Mouse (Mus musculus) intestine, postnatal 0 days (tissue): ENCODE results near the gene BC003965. TPM values are rescaled to one million over a fixed set of nuclear protein-coding genes. Genes with fewer than 3 reads are reported as not detected.
"Not testable (repeated sequence)": the region's sequence is repeated elsewhere in the genome, so short reads cannot be mapped to it uniquely, and the experiment has no call there.

Source experiments
- ATAC-seq: fragments of 200-750 bp; cut with Nextera tagmentation; 2 replicates; pipeline ENCODE4 v1.8.0; 2017; ENCODE audit warnings: mild to moderate bottlenecking, moderate TSS enrichment, moderate library complexity
- H3K27ac ChIP-seq: fragments of 300-500 bp; sonication (generic); 2 replicates; pipeline ENCODE4 v1.5.1; 2014; ENCODE audit warnings: mild to moderate bottlenecking, low read depth, low read length, moderate library complexity
- H3K27me3 ChIP-seq: fragments of 300-500 bp; sonication (generic); replicated peaks from 2 replicates; pipeline ENCODE4 v1.6.1; 2014; ENCODE audit warnings: low read length, mixed read lengths; ENCODE audit not compliant: control insufficient read depth, insufficient read depth
- H3K36me3 ChIP-seq: fragments of 300-500 bp; sonication (generic); 2 replicates; pipeline ENCODE4 v1.6.1; 2014; ENCODE audit warnings: mild to moderate bottlenecking, moderate library complexity; ENCODE audit not compliant: control insufficient read depth, insufficient read depth
- H3K4me1 ChIP-seq: fragments of 300-500 bp; sonication (generic); replicated peaks from 2 replicates; pipeline ENCODE4 v1.6.1; 2014; ENCODE audit warnings: antibody characterized with exemption, low read length, mixed read lengths; ENCODE audit not compliant: control insufficient read depth, insufficient read depth
- H3K4me2 ChIP-seq: fragments of 300-500 bp; sonication (generic); replicated peaks from 2 replicates; pipeline ENCODE4 v1.6.1; 2014; ENCODE audit warnings: low read depth, mild to moderate bottlenecking, moderate library complexity
- H3K4me3 ChIP-seq: fragments of 300-500 bp; sonication (generic); 2 replicates; pipeline ENCODE4 v1.5.1; 2014; ENCODE audit warnings: low read depth, low read length
- H3K9ac ChIP-seq: fragments of 300-500 bp; sonication (generic); 2 replicates; pipeline ENCODE4 v1.6.1; 2014; ENCODE audit warnings: mild to moderate bottlenecking, low read depth, low read length
- H3K9me3 ChIP-seq: fragments of 300-500 bp; sonication (generic); 2 replicates; pipeline ENCODE4 v1.6.1; 2016; ENCODE audit warnings: mixed run types; ENCODE audit not compliant: control insufficient read depth
- CTCF ChIP-seq: sonication (generic); IDR thresholded peaks from 2 replicates; pipeline ENCODE4 v1.5.1; 2016; ENCODE audit warnings: low read depth, mild to moderate bottlenecking, control low read depth, antibody characterized with exemption, moderate library complexity
- WGBS: fragments of 180-500 bp; shearing (Covaris S2); extraction: QIAGEN DNeasy Blood & Tissue Kit; methylation state at CpG from one replicate; pipeline ENCODE4 v1.1.7; 2014; 5-methylcytosine and 5-hydroxymethylcytosine counted together
- polyA plus RNA-seq: library from polyadenylated mRNA; unstranded; fragments of >200 nt; fragmentation: Nextera tagmentation; extraction: Ambion mirVana; gene quantifications from 2 replicates; pipeline ENCODE4 v1.2.1, GENCODE M21; 2015

The BC003965 gene
- polyA plus RNA-seq, 1 experiment from 2014 or later: 17.5 TPM

DNA sequence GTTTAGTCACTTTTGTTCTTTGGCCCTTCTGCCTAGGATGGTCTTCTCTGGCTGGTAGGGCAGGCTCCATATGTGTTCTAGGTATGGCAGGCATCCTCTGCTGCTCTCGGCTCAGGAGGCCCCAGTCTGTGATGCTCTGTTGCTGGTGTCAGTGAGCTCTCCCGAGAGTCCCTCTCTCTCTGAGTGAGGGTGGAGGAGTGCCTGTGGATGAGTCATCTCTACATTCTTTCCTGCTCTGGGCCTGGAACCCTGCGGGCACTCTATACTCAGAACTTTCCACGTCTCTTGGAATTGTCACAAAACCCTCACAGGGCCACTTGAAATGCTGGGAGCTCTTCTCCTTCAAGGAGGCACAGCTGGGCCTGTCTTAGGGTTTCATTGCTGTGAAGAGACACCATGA is 27.4 kb downstream of the BC003965 start:
- H3K9ac ChIP-seq: no peak overlapping the region
- no peaks in the 10 kb centered on the region for H3K27me3 ChIP-seq
- no peak for TF ChIP-seq CTCF
- H3K4me1 ChIP-seq: no peaks in the 10 kb centered on the region
- WGBS: 77% methylated on average over 4 of the region's 4 CpGs
- peaks cover 79% of the 10 kb centered on the region for H3K36me3 ChIP-seq
- H3K4me2 ChIP-seq: no peak overlapping the region
- H3K9me3 ChIP-seq: no peaks in the 10 kb centered on the region
- H3K27ac ChIP-seq: no peak overlapping the region; the same call in 1 of the 2 replicates
- no peak overlapping the region for H3K4me3 ChIP-seq
- no peak for ATAC-seq

DNA sequence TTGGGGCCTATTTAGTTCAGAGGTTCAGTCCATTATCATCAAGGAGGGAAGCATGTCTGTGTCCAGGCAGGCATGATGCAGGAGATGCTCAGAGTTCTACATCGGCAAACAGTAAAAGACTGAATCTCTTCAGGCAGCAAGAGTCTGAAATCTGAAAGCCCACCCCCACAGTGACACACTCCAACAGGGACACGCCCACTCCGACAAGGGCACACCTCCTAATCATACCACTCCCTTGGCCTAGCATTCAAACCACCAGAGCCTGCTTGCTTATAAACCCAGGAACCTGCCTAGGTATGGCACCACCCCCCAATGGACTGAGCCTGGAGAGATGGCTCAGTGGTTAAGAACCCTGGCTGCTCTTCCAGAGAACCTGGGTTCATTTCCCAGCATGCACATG is 31.1 kb downstream of the BC003965 start:
- Histone ChIP-seq H3K4me2 (no peak overlapping the region), H3K27ac (no peak overlapping the region), H3K9me3 (no peaks in the 10 kb centered on the region), H3K4me1 (no peaks in the 10 kb centered on the region), H3K27me3 (no peaks in the 10 kb centered on the region), H3K36me3 (peaks cover 70% of the 10 kb centered on the region), H3K9ac (no peak overlapping the region), H3K4me3 (no peak overlapping the region)
- no peak for TF ChIP-seq CTCF
- WGBS: 84% methylated on average over 3 of the region's 3 CpGs
- no peak for ATAC-seq

DNA sequence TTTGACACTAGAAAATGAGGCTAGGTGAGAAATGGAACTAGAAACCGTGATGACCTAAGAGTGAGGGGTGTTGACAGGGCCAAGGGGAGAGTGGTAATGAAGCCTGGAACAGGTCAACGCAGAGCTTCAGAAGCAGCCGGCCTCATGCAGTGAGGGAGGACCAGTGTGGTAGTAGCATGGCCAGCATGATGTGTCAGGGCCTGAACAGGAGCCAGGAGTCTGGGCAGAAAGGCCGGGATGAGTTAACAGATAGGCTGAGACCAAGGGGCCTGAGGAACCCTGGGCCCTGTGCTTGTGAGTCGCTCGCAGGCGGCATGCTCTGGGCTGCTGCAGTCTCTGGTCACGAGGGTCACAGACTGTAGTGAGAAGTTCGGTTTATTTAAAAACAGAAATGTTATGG is 34.6 kb downstream of the BC003965 start:
- H3K36me3 ChIP-seq: peaks cover 45% of the 10 kb centered on the region
- WGBS: 96% methylated on average over 9 of the region's 9 CpGs
- TF ChIP-seq CTCF: no peak

DNA sequence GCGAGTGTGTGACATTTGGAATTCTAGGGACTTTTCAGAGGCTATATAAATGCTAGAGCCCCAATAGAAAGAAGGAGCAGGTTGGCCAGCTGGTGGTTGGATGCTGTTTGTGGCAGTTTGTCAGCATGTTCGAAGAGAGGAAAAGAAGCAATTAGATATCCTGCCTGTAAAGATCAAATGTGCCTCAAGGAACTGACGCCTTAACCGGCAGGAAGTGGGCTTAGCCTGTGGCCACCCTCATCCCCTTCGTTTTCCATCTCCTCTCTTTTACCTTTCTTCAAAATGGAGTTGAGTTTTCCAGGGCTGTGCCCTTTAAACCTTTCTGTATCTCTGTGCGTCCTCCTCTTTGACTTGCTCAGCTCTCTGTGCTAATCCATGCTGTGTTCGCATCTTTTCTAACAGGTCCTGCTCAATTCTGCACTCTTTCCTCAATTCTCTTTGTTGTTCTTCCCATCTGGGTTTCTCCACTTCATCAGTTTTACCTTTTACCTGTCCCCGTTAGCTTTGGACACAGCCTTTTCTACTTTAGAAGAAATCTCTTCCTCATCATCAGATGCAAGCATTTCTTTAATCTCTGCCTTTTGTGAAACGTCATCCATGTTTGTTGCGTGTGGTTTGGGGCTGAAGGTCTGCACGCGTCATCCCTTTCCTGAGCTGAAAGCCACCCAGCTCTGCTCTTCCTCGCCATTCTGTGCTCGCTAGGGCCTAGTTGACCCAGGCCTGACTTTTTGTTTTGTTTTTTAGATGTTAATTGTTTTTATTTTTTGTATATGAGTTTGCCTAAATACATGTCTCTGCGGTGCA is 35.3 kb downstream of the BC003965 start:
- no peak for ATAC-seq

More for the DNA sequence above, 34.6 kb downstream of the BC003965 start:
- no peak overlapping the region for H3K27ac ChIP-seq
- H3K4me2 ChIP-seq: no peak overlapping the region
- no peaks in the 10 kb centered on the region for H3K9me3 ChIP-seq
- H3K27me3 ChIP-seq: no peaks in the 10 kb centered on the region
- no peak overlapping the region for H3K9ac ChIP-seq
- H3K4me3 ChIP-seq: no peak overlapping the region
- no peaks in the 10 kb centered on the region for H3K4me1 ChIP-seq
- ATAC-seq: no peak

DNA sequence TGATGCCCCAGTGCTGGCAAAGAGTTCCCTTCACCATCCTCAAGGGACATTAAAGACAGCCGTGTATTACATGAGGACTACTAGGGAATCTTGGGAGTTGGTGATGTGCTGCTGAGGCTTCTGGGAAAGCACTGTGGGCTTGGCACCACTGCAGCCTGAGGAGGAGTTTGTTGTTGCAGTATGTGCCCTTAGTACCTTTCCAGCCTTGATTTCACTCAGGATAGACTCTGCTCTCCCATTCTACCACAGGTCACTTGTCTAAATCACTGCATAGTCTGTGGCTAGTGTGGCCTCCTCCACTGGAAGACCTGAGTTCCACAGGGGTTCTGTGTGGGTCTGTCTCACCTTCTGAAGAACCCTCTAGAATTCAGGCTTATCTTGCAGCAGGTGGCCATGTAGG is 36.4 kb downstream of the BC003965 start:
- Histone ChIP-seq H3K27ac (no peak overlapping the region), H3K4me2 (no peak overlapping the region), H3K4me3 (no peak overlapping the region), H3K4me1 (no peaks in the 10 kb centered on the region), H3K9me3 (no peaks in the 10 kb centered on the region), H3K9ac (no peak overlapping the region), H3K27me3 (no peaks in the 10 kb centered on the region), H3K36me3 (peaks cover 34% of the 10 kb centered on the region)
- 79% methylated on average over 1 of the region's 1 CpGs for WGBS
- no peak for ATAC-seq
- no peak for TF ChIP-seq CTCF

More for the DNA sequence above, 35.3 kb downstream of the BC003965 start:
- no peak for TF ChIP-seq CTCF
- no peaks in the 10 kb centered on the region for H3K4me1 ChIP-seq
- H3K36me3 ChIP-seq: peaks cover 41% of the 10 kb centered on the region
- no peaks in the 10 kb centered on the region for H3K9me3 ChIP-seq
- no peaks in the 10 kb centered on the region for H3K27me3 ChIP-seq
- H3K27ac ChIP-seq: no peak overlapping the region
- H3K4me2 ChIP-seq: no peak overlapping the region
- no peak overlapping the region for H3K4me3 ChIP-seq
- WGBS: 94% methylated on average over 15 of the region's 15 CpGs
- H3K9ac ChIP-seq: no peak overlapping the region

DNA sequence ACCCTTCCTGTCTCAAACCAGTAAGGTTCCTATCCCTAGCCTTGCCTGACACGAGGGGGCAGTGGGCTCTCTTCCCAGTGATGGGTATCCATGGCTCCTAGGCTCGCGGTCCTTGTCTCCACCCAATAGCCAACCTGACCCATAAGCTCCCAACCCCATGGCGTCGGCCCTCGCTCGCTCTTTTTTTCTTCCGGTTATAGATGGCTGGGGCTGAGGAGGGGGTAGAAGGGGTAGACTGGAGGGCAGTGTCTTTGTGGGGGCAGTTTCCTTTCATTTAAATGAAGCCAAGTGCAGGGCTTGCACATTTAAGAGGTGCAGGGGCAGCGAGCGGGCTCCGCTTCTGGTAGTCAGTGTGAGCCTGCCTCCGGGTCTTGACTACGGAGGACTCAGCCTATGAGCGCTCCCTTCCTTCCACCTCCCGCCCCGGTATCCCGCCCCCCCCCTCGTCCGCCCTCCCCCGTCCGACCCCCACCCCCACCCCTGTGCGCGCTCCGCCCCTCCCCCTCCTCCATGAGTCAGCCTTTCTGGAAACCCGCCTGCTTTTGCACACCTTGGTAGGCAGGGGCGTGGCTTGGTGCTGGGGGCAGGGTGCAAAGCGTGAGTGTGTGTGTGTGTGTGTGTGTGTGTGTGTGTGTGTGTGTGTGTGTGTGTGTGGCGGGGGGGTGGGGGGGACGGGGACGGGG is 37.6 kb downstream of the BC003965 start:
- H3K9ac ChIP-seq: no peak overlapping the region
- no peak overlapping the region for H3K27ac ChIP-seq

DNA sequence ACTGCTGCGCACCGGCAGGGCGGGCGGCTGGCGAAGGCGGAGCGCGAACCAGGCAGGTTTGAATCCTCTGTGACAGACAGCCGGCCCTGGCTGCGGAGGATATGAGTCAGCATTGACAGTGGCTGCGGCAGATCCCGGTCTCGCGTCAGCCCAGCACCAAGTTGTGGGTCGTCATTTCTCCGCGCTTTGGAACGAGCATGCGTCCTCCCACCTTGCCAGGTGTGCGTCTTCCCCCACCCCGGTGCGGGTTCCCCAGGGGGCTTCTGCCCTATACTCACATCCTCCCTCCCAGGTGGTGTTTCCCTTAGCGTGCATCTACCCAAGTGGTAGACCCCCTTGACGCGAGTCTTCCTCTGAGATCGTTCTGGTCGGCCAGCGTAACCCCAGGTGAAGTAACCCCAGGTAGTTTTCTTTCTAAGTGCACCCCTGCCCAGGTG is 38.2 kb downstream of the BC003965 start:
- peak; percentile 86 for ATAC-seq
- H3K9ac ChIP-seq, H3K27me3 ChIP-seq, H3K4me1 ChIP-seq, H3K9me3 ChIP-seq: not testable (repeated sequence)
- Histone ChIP-seq H3K4me3 (peak overlapping the region; percentile 38), H3K4me2 (peak overlapping the region; percentile 72), H3K36me3 (peaks cover 27% of the 10 kb centered on the region; the same call in 1 of the 2 replicates), H3K27ac (peak overlapping the region; percentile 57; the same call in 1 of the 2 replicates)
- WGBS: 25% methylated on average over 11 of the region's 28 CpGs

More for the DNA sequence above, 37.6 kb downstream of the BC003965 start:
- no peak for TF ChIP-seq CTCF
- WGBS: 7% methylated on average over 19 of the region's 30 CpGs
- Histone ChIP-seq H3K9me3 (no peaks in the 10 kb centered on the region), H3K27me3 (no peaks in the 10 kb centered on the region), H3K4me1 (no peaks in the 10 kb centered on the region), H3K4me2 (peak overlapping the region; percentile 72), H3K36me3 (peaks cover 26% of the 10 kb centered on the region), H3K4me3 (peak overlapping the region; percentile 38)
- ATAC-seq: peak; percentile 78
